Mouse (Mus musculus) layer of hippocampus, adult 2 months (tissue): ENCODE results near the gene Prelid1. TPM values are rescaled to one million over a fixed set of nuclear protein-coding genes. Genes with fewer than 3 reads are reported as not detected.

Source experiments
- DNase-seq, 2 experiments: peaks; one replicate each; pipeline ENCODE4 v3.0.0; 2022; ENCODE audit warnings: low spot score in 2 of 2
- H3K27ac ChIP-seq: fragments of 200-600 bp; 2 replicates; pipeline ENCODE4 v1.8.1; 2022
- H3K4me3 ChIP-seq: fragments of 200-600 bp; 2 replicates; pipeline ENCODE4 v1.8.1; 2022; ENCODE audit warnings: mild to moderate bottlenecking
- CTCF ChIP-seq: fragments of 200-600 bp; conservative IDR thresholded peaks from 2 replicates; pipeline ENCODE4 v1.8.1; 2022; ENCODE audit warnings: antibody characterized with exemption, mild to moderate bottlenecking, moderate library complexity
- total RNA-seq, 2 experiments: library from RNA; stranded (reverse); gene quantifications; 2 replicates each; pipeline ENCODE4 v1.2.3; 2021

The Prelid1 gene
- total RNA-seq, 2 experiments from 2014 or later: 142 to 153 TPM

GRCm38 (mm10) chr13:55325596-55325995 is 5.3 kb downstream of the Prelid1 start:
- no peak overlapping the region for H3K27ac ChIP-seq
- TF ChIP-seq CTCF: no peak
- no peak overlapping the region for H3K4me3 ChIP-seq
- no peak for DNase-seq

- peak overlapping the region; percentile 90 for H3K27ac ChIP-seq
- no peak for TF ChIP-seq CTCF
- no peak for DNase-seq
- H3K4me3 ChIP-seq: no peak overlapping the region; the same call in 1 of the 2 replicates
These were observed 6.9 kb downstream of the Prelid1 start for GRCm38 (mm10) chr13:55327169-55327568.

DNA sequence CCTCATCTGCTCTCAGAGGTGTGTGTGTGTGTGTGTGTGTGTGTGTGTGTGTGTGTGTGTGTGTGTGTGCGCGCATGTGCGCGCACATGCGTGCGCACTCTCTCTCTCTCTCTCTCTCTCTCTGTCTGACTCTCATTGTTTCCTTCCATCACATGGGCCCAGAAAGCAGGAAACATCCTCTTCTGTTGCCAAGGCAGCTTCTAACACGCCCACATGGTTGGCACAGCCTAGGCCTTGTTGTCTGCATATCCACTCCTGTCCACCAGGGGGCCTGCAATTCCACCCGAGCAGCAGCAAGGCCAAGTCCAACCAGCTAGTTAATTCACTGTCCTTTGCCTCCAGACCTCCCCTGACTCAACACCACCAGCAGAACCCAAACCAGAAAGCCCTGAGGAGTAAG is 7.3 kb downstream of the Prelid1 start:
- TF ChIP-seq CTCF: peak; percentile 88
- Histone ChIP-seq H3K4me3 (no peak overlapping the region), H3K27ac (peak overlapping the region; percentile 90; the same call in 1 of the 2 replicates)
- peak; percentile 95 for DNase-seq

DNA sequence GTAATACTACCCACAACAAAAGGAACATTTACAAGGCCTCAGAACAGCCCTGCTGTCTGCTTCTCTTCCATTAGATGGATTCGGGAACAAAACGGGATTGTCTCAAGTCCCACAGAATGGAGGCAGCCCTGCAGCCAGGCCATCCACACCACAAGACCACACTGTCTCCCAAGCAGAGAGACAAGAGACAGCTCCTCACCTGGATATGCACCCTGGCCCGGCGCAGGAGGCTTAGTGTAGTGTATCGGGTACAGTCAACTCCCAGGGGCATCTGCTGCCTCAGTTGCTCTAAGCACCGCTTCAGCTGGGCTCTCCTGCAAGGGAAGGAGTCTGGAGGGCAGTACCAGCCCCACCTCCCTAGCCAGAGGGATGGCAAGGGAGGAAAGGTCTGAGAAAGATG is 7.9 kb downstream of the Prelid1 start:
- no peak for DNase-seq
- H3K27ac ChIP-seq: no peak overlapping the region
- H3K4me3 ChIP-seq: no peak overlapping the region
- TF ChIP-seq CTCF: no peak

- TF ChIP-seq CTCF: no peak
- no peak overlapping the region for H3K27ac ChIP-seq
- no peak overlapping the region for H3K4me3 ChIP-seq
- DNase-seq: no peak
These were observed 8.3 kb downstream of the Prelid1 start for GRCm38 (mm10) chr13:55328641-55329040.

DNA sequence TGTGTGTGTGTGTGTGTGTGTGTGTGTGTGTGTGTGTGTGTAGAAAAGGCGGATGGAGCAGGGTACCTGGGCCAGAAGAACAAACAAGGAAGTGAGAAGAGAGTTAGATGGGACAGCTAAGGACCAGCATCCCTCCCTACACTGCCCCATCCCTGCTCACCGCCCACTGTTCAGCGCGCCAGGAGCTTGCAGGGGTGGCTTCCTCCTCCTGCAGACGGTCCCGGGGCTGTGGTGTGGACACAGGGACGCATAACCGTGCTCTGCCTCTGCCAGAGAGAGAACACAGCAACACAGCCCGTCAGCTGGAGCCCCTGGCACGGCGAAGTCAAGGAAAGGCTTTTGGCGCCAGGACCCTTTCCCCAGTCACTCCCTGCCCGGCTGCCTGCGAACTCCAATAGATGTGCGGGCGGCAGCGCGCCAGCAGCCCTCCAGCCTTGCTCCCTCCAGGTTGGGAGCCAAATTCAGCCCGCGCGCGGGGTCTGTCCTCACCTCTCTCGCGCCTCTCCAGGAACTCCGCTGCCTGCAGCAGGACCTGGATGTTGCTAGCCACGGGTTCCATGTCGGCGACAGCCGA is 8.9 kb downstream of the Prelid1 start:
- no peak overlapping the region for H3K27ac ChIP-seq
- H3K4me3 ChIP-seq: peak overlapping the region; percentile 88
- DNase-seq: no peak
- TF ChIP-seq CTCF: no peak

DNA sequence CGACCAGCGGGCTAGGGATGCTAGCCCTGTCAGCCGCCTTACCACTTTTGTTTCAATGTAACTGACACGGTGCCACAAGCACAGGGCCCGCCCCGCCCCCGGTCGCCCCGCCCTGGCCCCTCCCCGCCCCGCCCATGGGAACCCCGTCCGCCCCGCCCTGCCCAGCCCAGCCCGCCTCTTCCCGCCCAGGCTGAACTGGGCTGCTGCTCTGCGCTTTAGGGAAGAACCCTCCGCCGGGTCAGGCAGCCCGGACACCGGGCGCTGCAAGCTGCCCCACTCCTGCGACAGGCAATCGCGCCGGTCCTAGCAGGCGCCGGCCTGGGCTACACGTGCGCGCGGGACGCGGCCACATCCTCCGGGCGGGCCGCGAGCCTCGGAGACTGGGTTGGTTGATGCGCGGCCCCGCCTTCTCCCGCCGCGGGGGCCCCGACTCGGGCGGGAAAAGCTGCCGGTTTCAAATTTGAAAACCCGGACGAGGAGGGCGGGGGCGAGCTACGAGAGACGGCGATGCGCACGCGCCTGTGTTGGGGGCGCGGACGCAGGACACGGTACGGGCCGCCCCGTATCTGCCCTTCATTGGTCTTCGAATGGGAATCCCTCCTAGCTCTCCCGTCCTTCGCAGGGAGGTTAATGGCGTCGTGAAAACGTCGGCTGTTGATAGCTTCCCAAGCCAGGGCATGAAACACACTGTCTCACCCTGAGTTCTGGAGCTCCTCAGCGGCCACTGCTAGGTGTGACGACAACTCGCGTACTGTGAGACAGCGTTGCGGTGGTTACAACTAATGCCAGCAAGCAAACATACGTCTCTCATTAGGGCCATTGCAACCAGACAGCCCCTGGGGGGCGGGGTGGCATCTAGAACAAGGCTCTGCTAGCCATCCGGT is 9.6 kb downstream of the Prelid1 start, which contains the start of gene Mxd3:
TSS of gene Mxd3 (minus strand) at position 141 of the 884 bp plus-strand sequence.
- no peak within 1 kb of the TSS for H3K27ac ChIP-seq
- DNase-seq: peak; percentile 72 to 79
- H3K4me3 ChIP-seq: peak within 1 kb of the TSS; percentile 88
- no peak; the same call in 1 of the 2 replicates for TF ChIP-seq CTCF

DNA sequence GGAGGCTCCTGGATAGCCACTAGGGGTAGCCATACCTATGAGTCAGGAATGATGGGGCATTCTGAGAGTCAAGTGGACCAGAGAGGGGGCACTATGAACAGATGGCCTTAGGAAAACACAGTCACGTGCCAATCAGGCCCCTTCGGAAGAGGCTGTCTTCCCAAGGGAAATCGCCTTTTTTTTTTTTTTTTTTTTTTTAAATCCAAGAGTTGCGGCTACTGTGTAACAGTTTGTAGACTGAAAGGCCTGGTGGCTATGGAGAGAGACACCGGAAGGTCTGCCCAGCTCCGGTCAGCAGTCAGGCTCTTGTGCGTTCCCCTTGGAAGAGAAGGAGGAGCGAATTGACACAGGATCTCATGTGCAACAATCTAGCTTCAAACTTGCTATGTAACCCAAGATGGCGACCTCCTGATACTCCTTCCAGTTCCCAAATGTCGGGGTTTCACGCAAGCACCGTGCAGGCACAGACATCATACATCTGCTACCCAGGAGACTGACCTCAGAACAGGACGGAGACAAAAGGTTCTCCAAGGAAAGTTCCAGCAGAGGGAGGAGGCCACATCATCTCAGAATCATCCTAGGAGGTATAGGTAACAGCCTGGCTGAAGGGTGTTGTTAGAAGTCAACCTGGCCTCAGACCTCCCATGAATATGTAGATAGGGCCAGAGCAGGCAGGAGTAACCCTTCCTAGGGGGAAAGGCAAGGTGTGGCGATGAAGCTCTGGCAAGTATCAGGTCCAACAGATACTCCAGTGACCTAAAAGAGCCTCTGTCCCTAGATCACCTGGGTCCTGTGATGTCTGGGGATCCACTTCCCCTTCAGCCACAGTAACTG is 10.5 kb downstream of the Prelid1 start:
- H3K27ac ChIP-seq: no peak overlapping the region
- TF ChIP-seq CTCF: peak; percentile 41; the same call in 1 of the 2 replicates
- peak overlapping the region; percentile 88; the same call in 1 of the 2 replicates for H3K4me3 ChIP-seq
- no peak for DNase-seq

- no peak overlapping the region for H3K27ac ChIP-seq
- no peak for DNase-seq
- no peak for TF ChIP-seq CTCF
- no peak overlapping the region for H3K4me3 ChIP-seq
These were observed 12.0 kb downstream of the Prelid1 start for GRCm38 (mm10) chr13:55332331-55332730.

DNA sequence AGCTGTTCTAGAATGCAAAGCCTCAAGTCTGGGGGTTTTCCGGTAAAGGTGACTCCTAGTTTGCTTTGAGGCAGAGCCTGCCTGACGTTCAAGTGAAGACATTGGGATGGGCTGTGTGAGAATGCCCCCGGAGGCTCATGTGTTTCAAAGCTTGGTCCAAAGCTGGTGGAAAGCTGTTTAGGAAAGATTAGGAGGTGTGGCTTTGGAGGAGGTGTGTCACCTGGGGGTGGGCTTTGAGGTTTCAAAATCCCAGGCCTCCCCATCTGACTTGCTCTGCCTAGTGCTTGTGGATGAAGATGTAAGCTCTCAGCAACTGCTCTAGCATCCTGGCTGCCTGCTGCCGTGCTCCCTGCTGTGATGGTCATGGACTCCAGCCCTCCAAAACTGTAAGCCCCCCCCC is 15.4 kb downstream of the Prelid1 start:
- no peak overlapping the region for H3K4me3 ChIP-seq
- TF ChIP-seq CTCF: no peak
- no peak for DNase-seq
- no peak overlapping the region for H3K27ac ChIP-seq

DNA sequence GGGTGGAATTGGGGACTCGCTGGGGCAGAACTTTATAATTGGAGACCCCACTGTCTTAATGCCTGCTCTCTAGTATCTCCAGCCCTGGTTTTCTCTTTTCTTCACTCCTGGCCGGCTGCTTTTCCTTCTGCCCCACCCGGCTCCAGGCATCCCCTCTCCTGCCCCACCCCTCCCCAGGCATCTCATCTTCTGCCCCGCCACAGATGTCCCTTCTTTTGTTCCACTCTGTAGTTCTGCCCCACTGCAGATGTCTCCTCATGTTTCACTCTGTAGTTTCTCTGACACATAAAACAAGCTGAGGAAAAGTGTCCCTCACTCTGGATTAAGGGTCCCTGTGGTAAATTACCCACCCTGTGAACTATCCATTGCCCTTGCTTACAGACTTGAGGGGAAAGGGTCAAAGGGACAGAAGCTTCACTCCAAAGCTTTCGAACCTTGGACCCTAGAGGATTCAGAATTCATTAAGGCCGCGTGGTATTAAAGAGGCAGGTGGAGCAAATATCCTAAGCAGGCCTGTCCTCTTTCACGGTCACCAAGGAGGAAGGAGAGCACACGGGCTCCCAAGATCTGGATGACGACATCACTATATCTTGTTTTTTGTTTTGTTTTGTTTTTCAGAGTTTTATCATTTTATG is 17.2 kb downstream of the Prelid1 start:
- Histone ChIP-seq H3K4me3 (no peak overlapping the region), H3K27ac (no peak overlapping the region)
- TF ChIP-seq CTCF: no peak
- no peak for DNase-seq
